Mouse (Mus musculus): Measurements from ENCODE around the gene Ptrh1. TPM values are rescaled to one million over a fixed set of nuclear protein-coding genes. Genes with fewer than 3 reads are reported as not detected.

Ptrh1 gene
- polyA plus RNA-seq, 1 experiment from 2014 or later = 4.2 TPM

GRCm38 (mm10) chr2:32798251-32798962 is 22.8 kb downstream of the Ptrh1 start:
- H3K27ac ChIP-seq = no peak overlapping the region
- H3K36me3 ChIP-seq = peaks cover 76% of the 10 kb centered on the region
- no peaks in the 10 kb centered on the region for H3K4me1 ChIP-seq (replicated peaks)
- no peak for ATAC-seq (ENCODE audit: insufficient number of reproducible peaks, insufficient read depth, low FRiP score, low TSS enrichment, low read depth)
- H3K4me2 ChIP-seq = no peak overlapping the region
- H3K9ac ChIP-seq (replicated peaks) = no peak overlapping the region
- H3K9me3 ChIP-seq = no peaks in the 10 kb centered on the region
- no peak overlapping the region for H3K4me3 ChIP-seq (replicated peaks)
- no peaks in the 10 kb centered on the region for H3K27me3 ChIP-seq
- 61% methylated on average over 10 of the region's 10 CpGs for WGBS

GRCm38 (mm10) chr2:32808816-32809566 is 33.4 kb downstream of the Ptrh1 start:
- no peaks in the 10 kb centered on the region for H3K27me3 ChIP-seq
- H3K27ac ChIP-seq = no peak overlapping the region
- H3K9ac ChIP-seq (replicated peaks) = no peak overlapping the region
- WGBS = 87% methylated on average over 14 of the region's 14 CpGs
- peaks cover 64% of the 10 kb centered on the region for H3K36me3 ChIP-seq
- H3K4me3 ChIP-seq (replicated peaks) = no peak overlapping the region
- ATAC-seq (ENCODE audit: insufficient number of reproducible peaks, insufficient read depth, low FRiP score, low TSS enrichment, low read depth) = 0 out of 2 replicates have a peak, but pooled peaks have one; percentile 15
- H3K4me2 ChIP-seq = no peak overlapping the region
- no peaks in the 10 kb centered on the region for H3K9me3 ChIP-seq
- H3K4me1 ChIP-seq (replicated peaks) = peaks cover 4% of the 10 kb centered on the region

GRCm38 (mm10) chr2:32811959-32812358 is 36.4 kb downstream of the Ptrh1 start:
- no peak for ATAC-seq (ENCODE audit: insufficient number of reproducible peaks, insufficient read depth, low FRiP score, low TSS enrichment, low read depth)
- Histone ChIP-seq H3K4me3 (replicated peaks) (no peak overlapping the region), H3K4me2 (no peak overlapping the region), H3K9ac (replicated peaks) (no peak overlapping the region), H3K9me3 (no peaks in the 10 kb centered on the region), H3K27me3 (no peaks in the 10 kb centered on the region), H3K27ac (0 out of 2 replicates have a peak overlapping the region, but pooled peaks have one; percentile 31), H3K36me3 (peaks cover 57% of the 10 kb centered on the region), H3K4me1 (replicated peaks) (peaks cover 11% of the 10 kb centered on the region)
- 81% methylated on average over 8 of the region's 8 CpGs for WGBS

GRCm38 (mm10) chr2:32816497-32816896 is 40.9 kb downstream of the Ptrh1 start:
- peaks cover 30% of the 10 kb centered on the region; the same call in 1 of the 2 replicates for H3K36me3 ChIP-seq
- H3K4me1 ChIP-seq (replicated peaks) = peaks cover 24% of the 10 kb centered on the region
- no peaks in the 10 kb centered on the region for H3K9me3 ChIP-seq
- H3K4me2 ChIP-seq = no peak overlapping the region
- WGBS = 90% methylated on average over 2 of the region's 2 CpGs
- no peaks in the 10 kb centered on the region for H3K27me3 ChIP-seq
- H3K9ac ChIP-seq (replicated peaks) = no peak overlapping the region
- H3K27ac ChIP-seq = 0 out of 2 replicates have a peak overlapping the region, but pooled peaks have one; percentile 35
- no peak overlapping the region for H3K4me3 ChIP-seq (replicated peaks)
- ATAC-seq (ENCODE audit: insufficient number of reproducible peaks, insufficient read depth, low FRiP score, low TSS enrichment, low read depth) = no peak

GRCm38 (mm10) chr2:32816946-32817581 is 41.5 kb downstream of the Ptrh1 start:
- Histone ChIP-seq H3K27me3 (no peaks in the 10 kb centered on the region), H3K4me3 (replicated peaks) (no peak overlapping the region), H3K9ac (replicated peaks) (no peak overlapping the region), H3K36me3 (peaks cover 29% of the 10 kb centered on the region; the same call in 1 of the 2 replicates), H3K4me1 (replicated peaks) (peaks cover 24% of the 10 kb centered on the region), H3K9me3 (no peaks in the 10 kb centered on the region), H3K4me2 (peak overlapping the region; percentile 22), H3K27ac (peak overlapping the region; percentile 78)
- ATAC-seq (ENCODE audit: insufficient number of reproducible peaks, insufficient read depth, low FRiP score, low TSS enrichment, low read depth) = no peak
- WGBS = 25% methylated on average over 17 of the region's 17 CpGs

- no peak for ATAC-seq (ENCODE audit: insufficient number of reproducible peaks, insufficient read depth, low FRiP score, low TSS enrichment, low read depth)
- Histone ChIP-seq H3K9ac (replicated peaks) (no peak overlapping the region), H3K9me3 (no peaks in the 10 kb centered on the region), H3K4me3 (replicated peaks) (no peak overlapping the region), H3K27me3 (no peaks in the 10 kb centered on the region), H3K4me1 (replicated peaks) (peaks cover 24% of the 10 kb centered on the region), H3K4me2 (0 out of 2 replicates have a peak overlapping the region, but pooled peaks have one; percentile 22), H3K36me3 (peaks cover 28% of the 10 kb centered on the region; the same call in 1 of the 2 replicates), H3K27ac (peak overlapping the region; percentile 78)
- WGBS = 48% methylated on average over 7 of the region's 7 CpGs
Observed at GRCm38 (mm10) chr2:32817589-32817988, 42.0 kb downstream of the Ptrh1 start.

GRCm38 (mm10) chr2:32818208-32818607 is 42.6 kb downstream of the Ptrh1 start:
- no peak for ATAC-seq (ENCODE audit: insufficient number of reproducible peaks, insufficient read depth, low FRiP score, low TSS enrichment, low read depth)
- 93% methylated on average over 5 of the region's 5 CpGs for WGBS
- Histone ChIP-seq H3K27me3 (no peaks in the 10 kb centered on the region), H3K4me1 (replicated peaks) (peaks cover 29% of the 10 kb centered on the region), H3K9ac (replicated peaks) (no peak overlapping the region), H3K36me3 (peaks cover 23% of the 10 kb centered on the region; the same call in 1 of the 2 replicates), H3K27ac (no peak overlapping the region; the same call in 1 of the 2 replicates), H3K4me3 (replicated peaks) (no peak overlapping the region), H3K4me2 (no peak overlapping the region), H3K9me3 (no peaks in the 10 kb centered on the region)

- Histone ChIP-seq H3K27ac (no peak overlapping the region), H3K4me3 (replicated peaks) (no peak overlapping the region), H3K9me3 (no peaks in the 10 kb centered on the region), H3K4me2 (no peak overlapping the region), H3K36me3 (0 out of 2 replicates have a peak, but pooled peaks cover 5% of the 10 kb centered on the region), H3K9ac (replicated peaks) (no peak overlapping the region), H3K27me3 (no peaks in the 10 kb centered on the region), H3K4me1 (replicated peaks) (peaks cover 34% of the 10 kb centered on the region)
- WGBS = 71% methylated on average over 11 of the region's 11 CpGs
- no peak for ATAC-seq (ENCODE audit: insufficient number of reproducible peaks, insufficient read depth, low FRiP score, low TSS enrichment, low read depth)
Observed at GRCm38 (mm10) chr2:32821041-32821802, 45.6 kb downstream of the Ptrh1 start.

GRCm38 (mm10) chr2:32822643-32823042 is 47.1 kb downstream of the Ptrh1 start:
- Histone ChIP-seq H3K9me3 (no peaks in the 10 kb centered on the region), H3K27ac (no peak overlapping the region), H3K4me1 (replicated peaks) (peaks cover 23% of the 10 kb centered on the region), H3K9ac (replicated peaks) (no peak overlapping the region), H3K27me3 (no peaks in the 10 kb centered on the region), H3K36me3 (0 out of 2 replicates have a peak, but pooled peaks cover 5% of the 10 kb centered on the region), H3K4me2 (no peak overlapping the region), H3K4me3 (replicated peaks) (no peak overlapping the region)
- 73% methylated on average over 6 of the region's 6 CpGs for WGBS
- no peak for ATAC-seq (ENCODE audit: insufficient number of reproducible peaks, insufficient read depth, low FRiP score, low TSS enrichment, low read depth)

- no peak for ATAC-seq (ENCODE audit: insufficient number of reproducible peaks, insufficient read depth, low FRiP score, low TSS enrichment, low read depth)
Observed at GRCm38 (mm10) chr2:32823153-32823552, 47.6 kb downstream of the Ptrh1 start.

More at GRCm38 (mm10) chr2:32823153-32823552, 47.6 kb downstream of the Ptrh1 start:
- Histone ChIP-seq H3K36me3 (0 out of 2 replicates have a peak, but pooled peaks cover 5% of the 10 kb centered on the region), H3K4me3 (replicated peaks) (no peak overlapping the region), H3K27me3 (no peaks in the 10 kb centered on the region), H3K9ac (replicated peaks) (peak overlapping the region; percentile 18; the same call in 1 of the 2 replicates), H3K4me1 (replicated peaks) (peaks cover 17% of the 10 kb centered on the region), H3K4me2 (no peak overlapping the region), H3K27ac (peak overlapping the region; percentile 1; the same call in 1 of the 2 replicates), H3K9me3 (no peaks in the 10 kb centered on the region)
- WGBS = 40% methylated on average over 11 of the region's 11 CpGs

Data from limb, embryonic 12.5 days (tissue).